Mouse (Mus musculus) stomach, embryonic 16.5 days (tissue): ENCODE data around the gene Mapkapk5. TPM values are rescaled to one million over a fixed set of nuclear protein-coding genes. Genes with fewer than 3 reads are reported as not detected.

ENCODE experiments used
- ATAC-seq: fragments of 200-750 bp; cut with Nextera tagmentation; 2 replicates; pipeline ENCODE4 v1.8.0; 2017; ENCODE audit warnings: moderate number of reproducible peaks, moderate TSS enrichment; ENCODE audit not compliant: insufficient read depth, low FRiP score
- H3K27ac ChIP-seq: fragments of 300-500 bp; sonication (generic); 2 replicates; pipeline ENCODE4 v1.5.1; 2014; ENCODE audit warnings: low read length
- H3K27me3 ChIP-seq: fragments of 300-500 bp; sonication (generic); 2 replicates; pipeline ENCODE4 v1.6.1; 2014; ENCODE audit warnings: low read length, control low read depth, mixed read lengths; ENCODE audit not compliant: control insufficient read depth, insufficient read depth
- H3K36me3 ChIP-seq: fragments of 300-500 bp; sonication (generic); 2 replicates; pipeline ENCODE4 v1.6.1; 2014; ENCODE audit warnings: low read length; ENCODE audit not compliant: control insufficient read depth, insufficient read depth
- H3K4me1 ChIP-seq: fragments of 300-500 bp; sonication (generic); 2 replicates; pipeline ENCODE4 v1.6.1; 2014; ENCODE audit warnings: low read length, control low read depth, mixed read lengths; ENCODE audit not compliant: control insufficient read depth, insufficient read depth
- H3K4me2 ChIP-seq: fragments of 300-500 bp; sonication (generic); 2 replicates; pipeline ENCODE4 v1.6.1; 2014; ENCODE audit warnings: low read depth, low read length, mixed read lengths
- H3K4me3 ChIP-seq: fragments of 300-500 bp; sonication (generic); replicated peaks from 2 replicates; pipeline ENCODE4 v1.5.1; 2014; ENCODE audit warnings: mild to moderate bottlenecking, low read length
- H3K9ac ChIP-seq: fragments of 300-500 bp; sonication (generic); 2 replicates; pipeline ENCODE4 v1.6.1; 2014; ENCODE audit warnings: low read length
- H3K9me3 ChIP-seq: fragments of 300-500 bp; sonication (generic); replicated peaks from 2 replicates; pipeline ENCODE4 v1.6.1; 2016; ENCODE audit warnings: low read length, control low read depth; ENCODE audit not compliant: control insufficient read depth
- WGBS: fragments of 180-500 bp; shearing (Covaris S2); extraction: QIAGEN DNeasy Blood & Tissue Kit; methylation state at CpG from one replicate; pipeline ENCODE4 v1.1.7; 2014; 5-methylcytosine and 5-hydroxymethylcytosine counted together
- polyA plus RNA-seq: library from polyadenylated mRNA; unstranded; fragments of >200 nt; fragmentation: Nextera tagmentation; extraction: Ambion mirVana; gene quantifications from 2 replicates; pipeline ENCODE4 v1.2.1, GENCODE M21; 2015

Mapkapk5 gene
- polyA plus RNA-seq, 1 experiment from 2014 or later: 44.3 TPM

DNA sequence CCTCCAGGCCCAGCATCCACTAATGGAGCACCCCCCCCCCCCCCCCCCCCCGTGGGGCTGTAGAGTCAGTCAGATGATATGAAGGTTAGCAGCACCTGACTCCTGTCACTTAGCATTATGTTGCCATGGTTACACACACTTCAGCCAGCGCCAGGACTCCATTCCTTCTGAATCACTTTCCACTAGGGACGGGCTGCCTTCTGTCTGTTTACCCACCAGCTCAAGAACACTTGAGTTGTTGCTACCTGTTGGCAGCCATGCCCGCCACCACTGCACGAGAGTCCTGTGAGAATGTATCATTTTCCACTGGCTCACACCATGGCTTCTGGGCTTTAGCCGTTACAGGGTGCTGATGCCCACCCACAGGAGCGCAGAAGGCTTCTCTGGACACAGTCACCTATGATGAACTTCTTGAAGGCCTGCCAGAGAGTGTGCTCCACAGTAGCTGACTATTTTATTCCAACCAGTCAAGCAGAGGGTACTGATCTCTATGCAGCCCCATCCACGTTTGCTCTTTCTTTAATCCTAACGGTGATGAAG lies 24.2 kb upstream of the Mapkapk5 start:
- no peaks in the 10 kb centered on the region for H3K4me1 ChIP-seq
- H3K9me3 ChIP-seq: no peaks in the 10 kb centered on the region
- H3K4me3 ChIP-seq: no peak overlapping the region
- no peak overlapping the region for H3K9ac ChIP-seq
- 73% methylated on average over 8 of the region's 9 CpGs for WGBS
- H3K27me3 ChIP-seq: no peaks in the 10 kb centered on the region
- no peak overlapping the region for H3K27ac ChIP-seq
- no peak for ATAC-seq
- H3K4me2 ChIP-seq: no peak overlapping the region
- H3K36me3 ChIP-seq: no peaks in the 10 kb centered on the region

DNA sequence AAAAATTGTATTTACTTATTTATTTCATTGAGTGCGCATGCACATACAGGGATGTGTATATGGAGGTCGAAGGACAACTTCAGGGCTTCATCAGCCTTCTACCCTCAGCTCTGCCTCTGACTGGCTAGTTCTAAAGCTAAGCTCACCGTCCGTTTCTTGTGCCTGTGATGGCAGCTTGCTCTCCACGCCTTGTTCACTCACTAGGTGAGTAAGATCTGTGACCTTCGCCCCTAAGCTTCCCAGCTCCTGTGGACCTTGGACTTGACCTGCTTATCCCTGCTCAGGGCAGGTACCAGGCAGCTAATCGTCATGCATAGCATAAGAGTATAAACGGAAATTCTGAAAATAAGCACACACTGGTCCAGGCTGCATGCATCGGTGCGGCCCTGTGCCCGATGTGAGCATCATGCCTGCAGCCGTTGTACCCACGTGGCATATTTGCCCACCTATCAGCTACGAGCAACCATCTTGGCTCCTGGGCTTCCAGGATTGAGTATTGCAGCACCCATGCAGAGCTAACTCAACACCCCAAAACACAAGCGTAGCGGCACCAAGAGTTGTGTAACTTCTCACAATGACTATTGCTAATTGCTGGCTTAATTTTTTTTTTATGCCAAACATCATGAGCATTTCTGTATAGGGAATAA lies 20.5 kb upstream of the Mapkapk5 start:
- Histone ChIP-seq H3K27me3 (no peaks in the 10 kb centered on the region), H3K9me3 (no peaks in the 10 kb centered on the region), H3K4me3 (no peak overlapping the region), H3K4me2 (no peak overlapping the region), H3K36me3 (no peaks in the 10 kb centered on the region), H3K9ac (no peak overlapping the region), H3K27ac (no peak overlapping the region), H3K4me1 (0 out of 2 replicates have a peak, but pooled peaks cover 4% of the 10 kb centered on the region)
- ATAC-seq: peak; percentile 55; the same call in 1 of the 2 replicates
- 84% methylated on average over 16 of the region's 16 CpGs for WGBS

- ATAC-seq: peak; percentile 22; the same call in 1 of the 2 replicates
- Histone ChIP-seq H3K4me2 (peak overlapping the region; percentile 52), H3K36me3 (no peaks in the 10 kb centered on the region), H3K4me3 (peak overlapping the region; percentile 28), H3K27ac (no peak overlapping the region), H3K9me3 (no peaks in the 10 kb centered on the region), H3K9ac (peak overlapping the region; percentile 55; the same call in 1 of the 2 replicates), H3K4me1 (0 out of 2 replicates have a peak, but pooled peaks cover 4% of the 10 kb centered on the region), H3K27me3 (no peaks in the 10 kb centered on the region)
- 10% methylated on average over 11 of the region's 11 CpGs for WGBS
Observed at GRCm38 (mm10) chr5:121564468-121564895, 18.8 kb upstream of the Mapkapk5 start.

GRCm38 (mm10) chr5:121562436-121562835 lies 16.7 kb upstream of the Mapkapk5 start:
- Histone ChIP-seq H3K4me2 (no peak overlapping the region), H3K27ac (no peak overlapping the region), H3K4me3 (no peak overlapping the region), H3K4me1 (0 out of 2 replicates have a peak, but pooled peaks cover 4% of the 10 kb centered on the region), H3K9ac (no peak overlapping the region), H3K36me3 (no peaks in the 10 kb centered on the region), H3K27me3 (no peaks in the 10 kb centered on the region), H3K9me3 (no peaks in the 10 kb centered on the region)
- ATAC-seq: no peak
- 77% methylated on average over 3 of the region's 3 CpGs for WGBS

DNA sequence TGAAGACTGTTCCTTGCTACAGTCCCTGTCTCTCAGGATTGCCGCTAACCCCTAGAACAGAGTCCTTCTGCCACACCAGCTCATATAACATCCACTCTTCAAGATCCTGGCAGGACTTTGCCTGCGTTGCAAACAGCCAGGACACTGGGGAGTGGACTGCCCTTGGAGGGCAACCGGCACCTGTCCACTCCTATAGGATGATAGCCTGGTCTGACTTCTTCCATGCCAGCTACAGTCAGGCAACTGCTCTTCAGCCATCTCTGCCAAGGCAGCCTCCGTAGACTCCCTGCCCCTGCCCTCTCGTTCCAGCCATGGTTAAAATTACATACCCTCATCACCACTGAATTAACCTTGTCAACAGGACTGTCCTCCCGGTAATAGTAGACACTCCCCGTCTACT lies 3.5 kb upstream of the Mapkapk5 start:
- Histone ChIP-seq H3K4me3 (no peak overlapping the region), H3K4me2 (no peak overlapping the region), H3K4me1 (peaks cover 12% of the 10 kb centered on the region), H3K27ac (no peak overlapping the region), H3K36me3 (no peaks in the 10 kb centered on the region), H3K27me3 (no peaks in the 10 kb centered on the region), H3K9me3 (no peaks in the 10 kb centered on the region), H3K9ac (no peak overlapping the region)
- WGBS: 85% methylated on average over 7 of the region's 7 CpGs
- no peak for ATAC-seq

DNA sequence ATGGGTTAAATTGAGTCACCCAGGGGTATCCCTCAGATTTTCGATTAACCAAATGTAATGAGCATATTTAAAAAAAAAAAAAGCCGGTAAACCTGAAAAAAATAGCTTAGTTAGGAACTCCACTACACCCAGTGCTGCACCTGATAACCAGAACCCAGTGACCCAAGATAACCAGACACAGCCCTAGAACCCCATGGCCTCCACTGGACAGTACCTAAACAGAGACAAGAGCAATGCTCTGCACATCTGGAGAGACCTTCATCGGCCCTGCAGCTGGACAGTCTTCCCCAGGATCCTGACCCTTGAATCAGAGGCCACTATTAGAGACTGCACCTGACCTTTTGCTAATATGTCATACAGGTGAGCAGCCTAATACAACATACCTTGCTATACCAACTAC lies 1.4 kb upstream of the Mapkapk5 start:
- H3K27ac ChIP-seq: no peak overlapping the region
- no peak for ATAC-seq
- WGBS: 89% methylated on average over 3 of the region's 3 CpGs

GRCm38 (mm10) chr5:121546530-121546895 lies 808 bp upstream of the Mapkapk5 start:
- peaks cover 16% of the 10 kb centered on the region for H3K4me1 ChIP-seq
- H3K27ac ChIP-seq: peak overlapping the region; percentile 84; the same call in 1 of the 2 replicates
- H3K27me3 ChIP-seq: no peaks in the 10 kb centered on the region
- no peak; the same call in 1 of the 2 replicates for ATAC-seq
- H3K4me2 ChIP-seq: peak overlapping the region; percentile 49
- peak overlapping the region; percentile 99 for H3K4me3 ChIP-seq
- H3K9ac ChIP-seq: peak overlapping the region; percentile 97
- H3K36me3 ChIP-seq: no peaks in the 10 kb centered on the region
- H3K9me3 ChIP-seq: no peaks in the 10 kb centered on the region
- 24% methylated on average over 6 of the region's 6 CpGs for WGBS

More for the DNA sequence above, 1.4 kb upstream of the Mapkapk5 start:
- H3K4me3 ChIP-seq: no peak overlapping the region
- no peaks in the 10 kb centered on the region for H3K9me3 ChIP-seq
- no peaks in the 10 kb centered on the region for H3K27me3 ChIP-seq
- no peaks in the 10 kb centered on the region for H3K36me3 ChIP-seq
- no peak overlapping the region for H3K4me2 ChIP-seq
- H3K9ac ChIP-seq: no peak overlapping the region
- peaks cover 16% of the 10 kb centered on the region for H3K4me1 ChIP-seq

DNA sequence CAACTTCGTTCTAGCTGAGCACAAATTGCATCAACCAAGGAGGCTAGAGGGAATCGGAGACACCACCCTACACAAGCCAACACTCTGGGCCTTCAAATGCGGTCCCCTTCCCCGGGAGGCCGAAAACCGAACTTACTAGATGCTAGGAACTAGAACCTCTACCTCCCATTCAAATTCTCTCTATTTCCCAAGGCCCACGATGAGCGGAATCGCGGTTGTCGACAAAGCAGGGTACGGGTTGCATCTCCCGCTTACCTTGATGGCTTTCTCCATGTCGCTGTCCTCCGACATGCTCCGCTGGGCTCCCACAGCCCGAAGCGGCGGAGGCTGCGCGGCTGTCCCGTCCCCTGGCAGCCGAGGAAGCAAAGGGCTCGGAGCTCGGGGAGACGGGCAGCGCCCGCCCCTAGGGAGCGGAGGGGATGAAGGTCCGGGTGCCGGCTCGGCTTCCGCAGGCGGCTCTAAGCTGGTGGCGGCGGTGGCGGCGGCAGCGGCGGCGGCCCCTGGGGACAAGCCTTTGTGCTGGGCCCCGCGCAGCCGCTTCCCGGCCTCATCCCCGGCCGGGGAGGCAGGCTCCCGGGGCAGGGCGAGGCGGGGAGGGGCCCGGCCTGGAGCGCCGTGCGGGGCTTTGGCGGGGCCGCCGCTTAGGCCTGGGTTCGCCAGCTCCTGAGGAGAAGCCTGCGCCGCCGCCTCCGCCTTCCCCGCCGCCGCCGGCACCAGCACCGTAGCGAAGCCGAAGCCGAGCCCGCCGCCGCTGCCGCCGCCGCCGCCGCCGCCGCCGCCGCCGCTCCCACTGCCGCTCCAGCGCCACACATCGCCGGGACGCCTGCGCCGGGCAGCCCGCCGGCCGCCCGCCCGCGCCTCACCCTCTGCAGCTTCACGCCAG lies 554 bp downstream of the Mapkapk5 start, which contains the start of the genes Adam1a and Gm42878:
TSS of gene Adam1a (minus strand) at position 573 of the 883 bp plus-strand sequence.
TSS of gene Gm42878 (minus strand) at position 573 of the 883 bp plus-strand sequence.
- H3K27ac ChIP-seq: peak within 1 kb of the TSS; percentile 84
- peak; percentile 65 for ATAC-seq
- WGBS: under 1% methylated on average over 58 of the region's 97 CpGs
- no peaks in the 10 kb centered on the region for H3K9me3 ChIP-seq
- peak within 1 kb of the TSS; percentile 97 for H3K9ac ChIP-seq
- no peaks in the 10 kb centered on the region for H3K27me3 ChIP-seq
- H3K4me1 ChIP-seq: peaks cover 16% of the 10 kb centered on the region
- H3K4me3 ChIP-seq: peak within 1 kb of the TSS; percentile 99
- peak within 1 kb of the TSS; percentile 96 for H3K4me2 ChIP-seq
- H3K36me3 ChIP-seq: no peaks in the 10 kb centered on the region
